Mouse (Mus musculus): Measurements from ENCODE around the gene Atad5.
"Not testable (repeated sequence)": the region's sequence is repeated elsewhere in the genome, so short reads cannot be mapped to it uniquely, and the experiment has no call there.

The Atad5 gene

DNA sequence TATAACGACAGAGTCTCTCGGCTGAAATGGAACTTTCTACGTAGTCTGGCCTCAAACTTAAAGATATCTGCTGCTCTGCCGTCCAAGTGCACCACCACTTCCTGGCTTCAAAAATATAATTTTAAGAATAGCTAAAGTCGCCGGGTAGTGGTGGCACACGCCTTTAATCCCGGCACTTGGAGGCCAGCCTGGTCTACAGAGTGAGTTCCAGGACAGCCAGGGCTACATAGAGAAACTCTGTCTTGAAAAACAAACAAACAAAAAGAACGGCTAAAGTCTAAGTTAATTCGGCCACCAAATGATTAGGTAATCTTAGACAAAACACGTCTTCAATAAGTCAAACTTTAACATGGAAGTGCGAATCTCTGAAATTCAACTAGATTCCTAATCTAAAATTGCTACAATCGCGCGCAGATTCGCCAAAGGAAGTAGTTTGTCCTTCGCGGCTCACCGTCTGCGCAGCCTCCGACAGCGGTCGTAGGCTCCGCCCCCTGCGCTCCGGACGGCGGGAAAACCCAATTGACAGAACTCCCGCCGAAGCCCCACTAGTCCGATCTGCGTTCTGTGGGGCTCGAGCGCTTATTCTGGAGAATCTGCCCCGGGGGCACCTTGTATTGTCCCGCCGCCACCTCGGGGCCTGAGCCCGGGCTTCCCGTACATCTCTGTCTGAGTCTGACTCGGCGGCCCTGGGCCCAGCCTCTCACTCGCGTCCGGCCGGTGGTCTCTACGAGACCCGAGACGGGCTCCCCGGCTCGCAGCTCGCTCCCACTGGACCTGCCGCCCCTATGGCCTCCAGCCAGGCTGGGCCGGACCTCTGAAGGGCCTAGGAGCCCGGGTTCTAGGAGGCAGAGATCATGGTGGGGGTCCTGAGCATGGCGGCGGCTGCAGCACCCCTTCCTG, at the start of gene Atad5:
Gene Atad5, plus strand, starts transcription at position 484 of the 900 bp plus-strand sequence.
- DNase-seq (ENCODE audit: extremely low spot score, low read depth, low spot score), result peak; percentile 73

DNA sequence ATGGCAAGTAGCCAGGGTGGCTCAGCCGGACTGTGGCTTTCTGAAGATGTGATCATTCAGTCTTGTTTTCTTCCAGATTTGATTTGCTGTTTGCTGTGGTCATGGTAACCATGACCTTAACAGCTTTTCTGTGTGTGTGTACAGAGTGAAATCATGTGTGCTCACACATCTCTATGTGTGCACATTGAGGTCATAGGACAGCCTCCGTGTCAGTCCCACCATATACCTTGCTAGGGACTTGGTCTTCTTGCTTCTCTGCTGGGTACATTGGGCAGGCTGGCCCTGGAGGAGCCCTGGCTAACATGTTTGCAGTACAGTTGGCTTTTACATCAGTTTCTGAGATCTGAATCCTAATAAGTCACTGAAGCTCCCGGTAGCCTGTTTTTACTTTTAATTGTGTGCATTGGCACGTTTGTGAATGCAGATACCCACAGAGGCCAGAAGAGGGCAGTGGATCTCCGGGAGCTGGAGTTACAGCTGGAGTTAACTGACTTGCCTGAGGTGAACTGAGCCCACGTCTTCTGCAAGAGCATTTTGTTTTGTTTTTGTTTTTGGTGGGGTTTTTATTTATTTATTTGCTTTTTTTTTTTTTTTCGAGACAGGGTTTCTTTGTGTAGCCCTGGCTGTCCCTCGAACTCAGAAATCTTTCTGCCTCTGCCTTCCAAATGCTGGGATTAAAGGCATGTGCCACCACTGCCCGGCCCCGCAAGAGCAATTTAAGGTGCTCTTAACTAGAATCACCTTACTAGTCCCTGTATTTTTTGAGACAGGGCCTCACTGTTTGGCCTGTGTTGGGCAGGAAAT, 46.4 kb upstream of the Atad5 start:
- no peak for DNase-seq (ENCODE audit: extremely low spot score, low read depth, low spot score)

DNA sequence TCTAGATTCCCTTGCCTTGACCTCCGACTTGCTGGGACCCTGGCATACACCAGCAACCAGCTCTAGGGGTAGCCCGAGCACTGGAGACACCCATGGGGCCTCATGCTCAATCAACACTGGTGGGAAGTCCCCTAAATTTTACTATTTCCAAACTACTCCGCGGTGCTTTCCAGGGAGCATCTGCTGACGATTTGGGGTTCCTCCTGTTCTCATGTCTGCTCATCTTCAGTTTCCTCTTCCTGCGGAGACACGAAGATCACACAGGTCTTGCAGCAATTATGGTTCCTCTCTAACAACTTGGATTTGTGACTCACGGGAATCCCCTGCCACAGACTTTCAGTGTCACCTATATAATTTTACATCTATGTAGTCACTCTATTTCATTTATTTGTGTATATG, 45.8 kb upstream of the Atad5 start:
- no peak for DNase-seq (ENCODE audit: extremely low spot score, low read depth, low spot score)

DNA sequence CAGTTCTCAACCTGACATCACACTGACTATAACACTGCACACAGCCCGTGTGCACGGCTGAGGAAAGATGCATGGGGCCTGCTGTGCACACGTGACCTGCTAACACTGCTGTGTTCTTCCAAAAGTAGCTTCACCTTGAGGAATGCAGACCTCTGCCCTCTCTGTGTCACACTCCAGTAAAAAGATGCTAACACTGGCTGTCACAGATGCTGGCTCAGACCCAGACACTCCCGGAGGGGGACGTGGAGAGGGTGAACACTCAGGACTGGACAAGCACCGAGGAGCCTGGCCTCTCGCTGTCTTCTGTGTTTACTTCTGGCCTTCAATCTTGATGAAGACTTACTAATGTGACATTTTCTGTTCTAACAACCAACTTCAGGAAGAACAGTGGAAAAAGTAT, 42.3 kb upstream of the Atad5 start:
- DNase-seq (ENCODE audit: extremely low spot score, low read depth, low spot score), result no peak

DNA sequence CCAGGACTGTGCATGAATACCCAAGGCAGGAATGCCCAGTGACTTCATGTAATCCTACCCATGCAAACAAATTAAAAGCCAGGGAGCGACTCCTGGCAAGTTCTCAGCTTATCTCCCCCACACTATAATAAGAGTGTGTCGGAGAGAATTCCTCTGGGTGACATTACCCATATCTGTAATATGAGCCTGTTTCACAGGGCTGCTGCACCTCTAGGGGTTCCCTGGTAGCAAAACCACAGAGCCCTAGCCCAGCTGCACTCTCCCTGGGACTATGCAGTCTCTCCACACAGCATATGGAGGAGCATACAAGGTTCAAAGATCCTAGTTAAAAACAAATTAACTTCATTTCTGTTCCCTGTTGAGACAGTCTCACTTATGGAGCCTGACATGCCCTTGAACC, 39.1 kb upstream of the Atad5 start:
- no peak for DNase-seq (ENCODE audit: extremely low spot score, low read depth, low spot score)

DNA sequence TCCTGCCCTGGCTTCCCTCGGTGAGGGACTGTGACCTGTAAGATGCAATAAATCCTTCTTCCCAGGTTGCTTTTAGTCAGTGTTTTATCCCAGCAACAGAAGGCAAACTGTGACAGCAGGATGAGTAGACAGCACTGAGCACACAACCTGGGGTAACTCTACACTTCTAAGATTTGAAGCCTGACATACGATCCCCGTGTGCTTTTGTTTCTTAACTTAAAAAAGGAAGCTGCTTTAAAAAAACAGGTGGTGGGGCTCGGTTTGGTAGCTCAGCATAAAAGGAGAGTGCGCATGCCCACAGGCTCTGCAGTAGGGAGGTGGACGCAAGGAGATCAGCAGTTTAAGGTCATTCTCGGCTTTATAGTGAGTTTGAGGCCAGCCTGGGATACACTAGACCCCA, 36.7 kb upstream of the Atad5 start:
- no peak for DNase-seq (ENCODE audit: extremely low spot score, low read depth, low spot score)

DNA sequence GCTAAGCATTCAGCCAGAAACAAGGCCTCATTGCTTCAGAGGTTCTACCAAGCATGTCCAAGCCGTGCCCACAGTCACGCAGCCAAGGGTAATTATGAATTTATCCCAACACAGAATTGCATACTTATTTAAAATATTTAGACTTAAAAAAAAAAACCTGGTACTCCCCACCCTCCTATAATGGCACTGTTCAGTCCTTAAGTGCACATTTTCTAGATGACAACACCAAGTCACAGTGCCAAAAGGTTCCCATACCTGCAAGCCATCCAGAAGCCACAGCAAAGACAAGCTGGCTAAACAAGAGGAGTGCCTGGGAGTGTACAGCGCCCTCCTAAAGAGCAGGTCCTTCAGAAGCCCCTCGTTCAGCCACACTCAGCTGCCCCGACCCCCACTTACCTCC, 36.0 kb upstream of the Atad5 start:
- DNase-seq (ENCODE audit: extremely low spot score, low read depth, low spot score), result no peak

DNA sequence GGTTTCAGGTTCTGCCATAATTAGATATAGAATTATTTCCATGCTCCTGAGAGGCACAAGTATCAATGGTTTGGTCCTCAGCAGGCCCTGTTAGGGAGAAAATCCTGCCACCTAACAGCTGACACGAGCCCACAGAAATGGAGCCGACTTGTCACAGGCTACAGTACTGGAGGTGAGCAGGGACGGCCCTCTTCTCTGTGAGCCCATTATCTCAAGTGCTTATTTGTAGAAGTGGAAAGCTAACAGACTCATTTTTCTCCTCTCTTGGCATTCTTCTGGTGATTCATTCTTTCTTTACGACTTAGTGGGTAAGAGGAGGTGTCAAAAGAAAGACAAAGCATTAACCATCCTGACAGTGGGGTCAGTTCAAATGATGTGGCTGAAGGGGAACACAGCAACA, 34.5 kb upstream of the Atad5 start:
- DNase-seq (ENCODE audit: extremely low spot score, low read depth, low spot score), result no peak

DNA sequence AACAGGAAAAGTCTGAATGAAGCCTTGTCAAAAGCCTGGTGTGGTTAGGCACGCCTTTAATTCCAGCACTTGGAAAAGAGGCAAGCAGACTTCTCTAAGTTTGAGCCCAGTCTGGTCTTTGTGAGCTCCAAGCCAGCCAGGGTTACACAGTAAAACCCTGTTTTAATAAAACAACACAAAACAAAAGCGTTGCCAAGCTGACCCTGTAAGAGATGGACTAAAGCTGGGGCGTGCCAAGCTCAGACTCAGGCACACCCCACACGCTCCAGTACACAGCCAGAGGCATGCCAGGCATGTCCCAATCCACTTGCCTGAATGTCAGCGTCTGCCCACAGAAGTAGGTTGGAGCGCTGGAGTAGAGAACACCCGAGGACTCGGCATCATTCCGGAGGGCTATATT, 33.1 kb upstream of the Atad5 start:
- DNase-seq (ENCODE audit: extremely low spot score, low read depth, low spot score), result no peak

DNA sequence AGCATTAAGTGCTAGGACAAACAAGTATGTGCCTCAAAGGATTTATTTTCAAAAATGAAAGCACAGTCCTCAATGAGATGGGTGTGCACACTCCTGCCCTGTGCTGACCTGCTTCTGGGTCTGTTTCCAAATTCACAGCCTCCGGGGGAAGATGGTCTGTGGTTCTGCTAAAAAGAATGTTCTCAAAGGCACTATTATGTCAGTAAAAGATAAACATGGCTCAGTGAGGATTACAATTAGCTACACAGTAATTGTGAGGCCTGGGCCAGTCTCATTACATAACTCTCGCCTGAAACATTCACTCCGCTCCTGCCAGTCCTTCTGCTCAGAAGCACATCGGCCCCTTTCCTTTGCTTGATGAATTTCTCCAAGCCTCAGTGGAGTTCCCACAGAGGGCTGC, 27.0 kb upstream of the Atad5 start:
- DNase-seq (ENCODE audit: extremely low spot score, low read depth, low spot score), result no peak

DNA sequence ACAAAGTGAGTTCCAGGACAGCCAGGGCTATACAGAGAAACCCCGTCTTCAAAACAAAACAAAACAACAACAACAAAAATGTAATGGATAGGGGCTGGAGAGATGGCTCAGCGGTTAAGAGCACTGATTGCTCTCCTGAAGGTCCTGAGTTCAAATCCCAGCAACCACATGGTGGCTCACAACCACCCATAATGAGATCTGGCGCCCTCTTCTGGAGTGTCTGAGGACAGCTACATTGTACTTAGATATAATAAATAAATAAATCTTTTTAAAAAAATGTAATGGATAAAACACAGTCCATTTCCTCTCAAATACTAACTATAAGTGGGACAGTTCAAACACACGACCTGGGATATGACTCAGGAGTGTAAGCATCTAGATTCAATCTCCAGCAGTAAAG, 22.8 kb upstream of the Atad5 start:
- DNase-seq (ENCODE audit: extremely low spot score, low read depth, low spot score), result not testable (repeated sequence)

DNA sequence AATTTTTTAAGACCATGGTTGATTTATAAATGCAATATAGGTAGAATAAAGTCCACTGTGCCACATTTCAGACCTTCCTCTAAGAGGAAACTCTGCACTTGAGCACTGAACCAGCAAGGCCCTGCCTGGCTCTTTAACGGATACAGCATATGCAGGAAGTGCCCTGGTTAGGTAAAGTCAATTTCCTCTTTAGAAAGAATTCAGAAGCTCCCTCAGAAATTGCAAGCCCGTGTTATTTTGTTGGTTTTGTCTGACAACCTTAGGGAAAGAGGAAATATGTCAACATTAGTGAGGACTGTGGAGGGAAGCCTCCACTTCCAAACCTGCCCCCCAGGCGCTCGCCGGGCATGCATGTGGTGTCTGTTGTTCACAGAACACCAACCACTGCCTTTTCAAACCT, 21.6 kb upstream of the Atad5 start:
- DNase-seq (ENCODE audit: extremely low spot score, low read depth, low spot score), result no peak

DNA sequence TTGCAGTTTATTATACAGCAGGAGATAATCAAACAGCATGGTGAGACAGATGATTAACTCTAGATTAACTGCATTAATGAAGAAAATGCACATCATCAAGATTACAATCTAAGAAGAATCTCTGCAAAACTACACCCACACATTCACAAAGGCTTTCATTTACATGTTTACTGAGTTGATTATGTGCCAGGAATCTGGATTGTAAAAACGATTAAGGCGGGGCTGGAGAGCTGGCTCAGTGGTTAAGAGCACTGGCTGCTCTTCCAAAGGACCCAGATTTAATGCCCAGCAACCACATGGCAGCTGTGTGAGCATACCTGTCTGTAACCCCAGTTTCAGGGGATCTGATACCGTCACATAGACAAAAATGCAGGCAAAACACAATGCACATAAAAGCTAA, 19.4 kb upstream of the Atad5 start:
- no peak for DNase-seq (ENCODE audit: extremely low spot score, low read depth, low spot score)

DNA sequence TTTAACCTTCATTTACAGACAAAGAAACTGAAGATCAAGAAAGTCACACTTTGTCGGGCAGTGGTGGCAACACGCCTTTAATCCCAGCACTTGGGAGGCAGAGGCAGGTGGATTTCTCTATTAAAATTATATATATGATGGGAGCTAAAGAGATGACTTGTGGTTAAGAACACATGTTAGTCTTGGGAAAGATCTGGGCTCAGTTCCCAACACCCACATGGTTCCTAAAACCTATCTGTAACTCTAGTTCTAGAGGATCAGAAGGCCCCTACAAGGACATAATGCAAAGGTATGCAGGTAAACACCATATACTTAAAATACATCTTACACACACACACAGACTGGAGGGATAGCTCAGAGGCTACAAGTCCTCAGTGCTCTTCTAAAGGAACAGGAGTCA, 18.2 kb upstream of the Atad5 start:
- no peak for DNase-seq (ENCODE audit: extremely low spot score, low read depth, low spot score)

DNA sequence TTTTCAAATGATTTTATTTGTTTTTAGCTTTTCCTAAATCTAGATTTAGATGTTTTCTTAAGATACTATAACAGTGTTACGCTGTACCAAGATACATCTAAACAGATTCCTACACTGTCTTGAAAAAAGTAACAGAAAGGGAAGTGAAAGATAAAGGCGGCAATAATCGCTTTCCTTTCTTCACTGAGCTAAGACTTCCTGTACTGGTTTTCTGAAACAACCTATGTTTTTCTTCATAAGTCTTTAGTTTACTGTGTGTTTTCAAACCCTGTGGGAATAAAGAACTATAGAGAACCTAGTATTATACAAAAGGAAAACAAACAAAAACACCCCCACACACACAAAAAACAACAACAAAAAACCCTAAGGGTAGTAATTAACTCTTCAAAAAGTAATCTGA, 16.8 kb upstream of the Atad5 start:
- DNase-seq (ENCODE audit: extremely low spot score, low read depth, low spot score), result no peak

DNA sequence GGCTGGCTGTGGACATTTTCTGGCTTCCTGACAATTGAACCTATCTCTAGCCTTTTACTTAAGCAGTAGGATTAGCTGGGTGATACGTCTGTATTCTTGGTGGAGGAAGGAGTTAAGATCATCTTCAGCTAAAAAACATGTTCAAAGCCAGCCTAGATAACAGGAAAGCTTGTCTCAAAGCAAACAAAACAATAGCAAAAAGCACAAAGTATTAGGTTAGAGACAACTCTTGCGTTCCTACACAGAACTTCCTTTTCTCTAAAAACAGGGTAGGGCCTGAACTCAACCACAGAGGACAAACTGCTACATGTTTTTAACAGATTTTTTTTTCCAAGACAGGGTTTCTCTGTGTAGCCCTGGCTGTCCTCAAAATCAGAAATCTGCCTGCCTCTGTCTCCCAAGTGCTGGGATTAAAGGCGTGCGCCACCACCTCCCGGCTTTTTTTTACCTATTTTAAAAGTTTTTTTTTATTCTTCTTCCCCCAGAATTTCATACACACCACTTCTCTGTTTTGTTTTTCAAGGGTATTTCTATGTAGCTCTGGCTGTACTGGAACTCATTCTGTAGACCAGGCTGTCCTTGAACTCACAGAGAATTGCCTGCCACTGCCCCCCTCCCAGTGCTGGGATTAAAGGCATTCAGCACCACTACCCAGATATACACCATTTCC, 13.5 kb upstream of the Atad5 start:
- DNase-seq (ENCODE audit: extremely low spot score, low read depth, low spot score), result no peak

DNA sequence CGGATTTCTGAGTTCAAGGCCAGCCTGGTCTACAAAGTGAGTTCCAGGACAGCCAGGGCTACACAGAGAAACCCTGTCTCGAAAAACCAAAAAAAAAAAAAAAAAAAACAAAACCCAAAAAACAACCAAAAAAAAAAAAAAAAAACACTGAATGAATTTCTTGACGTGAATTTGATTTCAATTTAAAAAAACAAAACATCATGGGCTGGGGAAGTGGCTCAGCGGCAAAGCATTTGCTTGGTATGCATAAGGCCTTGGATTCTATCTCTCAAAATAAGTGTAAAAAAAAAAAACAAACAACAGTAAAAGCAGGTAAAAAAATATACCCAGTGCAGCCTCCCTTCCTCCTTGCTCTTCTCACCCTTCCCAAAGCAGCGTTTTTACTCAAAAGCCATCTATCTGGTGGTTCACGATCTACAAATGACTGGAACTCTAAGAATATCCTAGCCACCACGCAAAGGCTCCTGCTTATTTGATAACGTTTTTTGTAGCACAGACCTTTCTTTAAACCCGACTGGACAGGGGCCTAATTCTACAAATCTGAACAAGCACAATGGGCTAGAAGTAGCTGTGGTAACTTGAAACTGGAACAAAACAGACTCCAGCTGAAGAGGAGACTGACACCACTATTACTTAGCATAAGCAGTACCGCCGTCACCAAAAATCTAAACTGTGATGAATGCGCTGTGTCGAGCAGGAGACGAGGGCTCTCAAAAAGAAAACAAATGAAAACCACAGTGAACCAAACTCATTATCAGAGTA, 11.2 kb upstream of the Atad5 start:
- DNase-seq (ENCODE audit: extremely low spot score, low read depth, low spot score), result no peak

DNA sequence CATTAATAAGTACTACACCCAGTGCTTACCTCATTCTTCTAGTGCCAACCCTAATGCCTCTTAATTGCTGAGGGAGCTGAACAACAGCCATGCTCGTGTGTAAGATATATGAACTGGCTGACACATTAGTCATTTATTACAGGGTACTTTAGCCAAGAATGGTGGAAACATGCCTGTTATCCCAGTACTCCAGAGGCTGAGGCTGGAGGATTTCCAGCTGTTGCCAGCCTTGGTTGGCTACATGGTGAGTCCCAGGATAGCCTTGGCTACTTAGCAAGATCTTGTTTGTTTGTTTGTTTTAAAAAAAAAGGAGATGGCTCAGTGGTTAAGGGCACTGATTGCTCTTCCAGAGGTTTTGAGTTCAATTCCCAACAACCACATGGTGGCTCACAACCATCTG, 10.4 kb upstream of the Atad5 start:
- no peak for DNase-seq (ENCODE audit: extremely low spot score, low read depth, low spot score)

DNA sequence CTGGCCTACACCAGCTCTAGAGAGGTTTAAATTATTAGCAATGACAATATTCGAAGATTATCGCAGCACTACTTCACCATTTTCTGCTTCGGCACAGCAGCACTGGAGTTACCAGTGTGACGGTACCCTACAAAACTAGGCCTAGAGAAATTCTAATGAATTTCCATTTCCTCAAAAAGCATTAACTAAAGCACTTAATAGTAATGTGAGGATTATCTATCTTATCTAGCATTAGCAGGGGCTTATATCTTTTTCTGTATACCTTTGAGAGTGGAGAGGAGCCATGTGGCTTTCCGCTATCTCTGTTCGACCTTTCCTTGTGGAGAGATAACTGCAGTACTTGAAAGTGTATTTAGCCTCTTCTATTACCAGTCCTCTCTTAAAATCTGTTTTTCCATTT, 9.4 kb upstream of the Atad5 start:
- no peak for DNase-seq (ENCODE audit: extremely low spot score, low read depth, low spot score)

DNA sequence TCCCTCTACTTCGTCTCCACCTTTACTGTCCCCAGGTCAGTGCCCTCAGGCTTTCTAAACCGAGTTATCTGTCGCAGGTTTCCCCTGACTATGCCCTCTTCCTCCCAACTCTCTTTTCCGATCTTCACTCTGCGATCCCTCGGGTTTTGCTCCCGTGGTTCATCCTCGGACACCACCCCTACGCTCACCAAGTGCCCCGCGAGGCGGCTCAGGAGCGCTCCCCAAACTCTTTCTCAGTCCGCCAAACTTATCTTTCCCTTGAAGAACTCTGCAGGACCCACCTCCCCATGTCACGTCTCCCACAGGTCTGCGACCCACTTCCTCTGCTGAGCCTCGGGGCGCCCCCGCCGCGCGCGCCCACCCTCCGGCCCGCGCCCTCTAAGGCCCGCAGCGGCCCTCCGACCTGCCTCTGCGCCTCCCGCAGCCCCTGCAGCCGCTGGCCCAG, 8.8 kb upstream of the Atad5 start:
- DNase-seq (ENCODE audit: extremely low spot score, low read depth, low spot score), result no peak

Data from hindlimb bud, embryonic 11.5 days (tissue).